Mouse (Mus musculus) lung, postnatal 0 days (tissue): ENCODE results near the gene Meis2.

Experiments
- CTCF ChIP-seq: IDR thresholded peaks from 2 replicates; pipeline ENCODE4 v1.5.1; 2016; ENCODE audit warnings: antibody characterized with exemption, mild to moderate bottlenecking
- EP300 ChIP-seq: IDR thresholded peaks from 2 replicates; pipeline ENCODE4 v1.6.1; 2016; ENCODE audit warnings: antibody characterized with exemption, mild to moderate bottlenecking, control low read depth

- TF ChIP-seq CTCF (no peak), EP300 (no peak)
Measured at GRCm38 (mm10) chr2:116058511-116058910, 7.1 kb downstream of the Meis2 start.
